Mouse (Mus musculus) CH12.LX (cell line): Measurements from ENCODE around the gene Reck. TPM values are rescaled to one million over a fixed set of nuclear protein-coding genes. Genes with fewer than 3 reads are reported as not detected.

Source experiments
- DNase-seq: peaks from one replicate; pipeline ENCODE4 v3.0.0-alpha.2; 2013; ENCODE audit errors: extremely low read depth
- H3K27ac ChIP-seq: 2 replicates; pipeline ENCODE4 v1.5.1; 2012; ENCODE audit warnings: low read depth, mild to moderate bottlenecking, control low read depth, moderate library complexity; ENCODE audit not compliant: insufficient read depth
- H3K27me3 ChIP-seq: replicated peaks from 2 replicates; pipeline ENCODE3; 2012; ENCODE audit warnings: inconsistent platforms
- H3K36me3 ChIP-seq, 2 experiments: replicated peaks in 1 of 2; 2 replicates each; pipeline versions ENCODE3 to v1.6.1; 2012; ENCODE audit warnings: inconsistent platforms in 1 of 2, low read length in 1 of 2, mild to moderate bottlenecking in 1 of 2, mixed read lengths in 1 of 2, moderate library complexity in 1 of 2; ENCODE audit not compliant: control insufficient read depth in 1 of 2, insufficient read depth in 1 of 2
- H3K4me1 ChIP-seq, 2 experiments: 2 replicates each; pipeline ENCODE4 v1.6.1; 2012; ENCODE audit warnings: inconsistent platforms in 1 of 2, moderate library complexity in 1 of 2; ENCODE audit not compliant: insufficient read depth in 2 of 2, control insufficient read depth in 1 of 2
- H3K4me2 ChIP-seq: 2 replicates; pipeline ENCODE4 v1.6.1; 2012; ENCODE audit warnings: low read depth, mild to moderate bottlenecking, control low read depth; ENCODE audit not compliant: poor library complexity, insufficient read depth, severe bottlenecking
- H3K4me3 ChIP-seq, 3 experiments: fragments of 150-350 bp in 1 of 3; sonication (generic) in 1 of 3; replicated peaks in 1 of 3; 2 replicates each; pipeline versions ENCODE3 to v1.5.1; 2011 to 2012; ENCODE audit warnings: low read depth in 2 of 3, low read length in 2 of 3, mild to moderate bottlenecking in 2 of 3, moderate library complexity in 2 of 3, control low read depth in 1 of 3, improper control_type of control experiment in 1 of 3, inconsistent platforms in 1 of 3, mixed read lengths in 1 of 3; ENCODE audit not compliant: poor library complexity in 1 of 3
- H3K79me2 ChIP-seq: replicated peaks from 2 replicates; pipeline ENCODE4 v1.6.1; 2012; ENCODE audit warnings: mild to moderate bottlenecking, moderate library complexity; ENCODE audit not compliant: control insufficient read depth, poor library complexity, insufficient read depth, severe bottlenecking; ENCODE audit errors: extremely low read depth
- H3K9ac ChIP-seq: 2 replicates; pipeline ENCODE4 v1.6.1; 2012; ENCODE audit warnings: low read depth, mild to moderate bottlenecking, control low read depth, moderate library complexity; ENCODE audit not compliant: insufficient read depth
- H3K9me3 ChIP-seq: replicated peaks from 2 replicates; pipeline ENCODE3; 2012; ENCODE audit warnings: low read length, inconsistent platforms, mixed read lengths
- BHLHE40 ChIP-seq: IDR thresholded peaks from 2 replicates; pipeline ENCODE4 v1.6.1; 2011; ENCODE audit warnings: mild to moderate bottlenecking, low read depth, low read length, improper control_type of control experiment
- CHD1 ChIP-seq: IDR thresholded peaks from 2 replicates; pipeline ENCODE4 v1.6.1; 2012; ENCODE audit warnings: low read depth, low read length, improper control_type of control experiment, inconsistent platforms
- CTCF ChIP-seq, 2 experiments: IDR thresholded peaks in 1 of 2; conservative IDR thresholded peaks in 1 of 2; 2 replicates each; pipeline ENCODE4 v1.5.1; 2011 to 2012; ENCODE audit warnings: low read depth in 2 of 2, low read length in 2 of 2, improper control_type of control experiment in 1 of 2, inconsistent platforms in 1 of 2, mild to moderate bottlenecking in 1 of 2, moderate library complexity in 1 of 2
- E2F4 ChIP-seq: IDR thresholded peaks from 2 replicates; pipeline ENCODE4 v1.6.1; 2011; ENCODE audit warnings: low read depth, low read length, improper control_type of control experiment; ENCODE audit not compliant: insufficient replicate concordance
- EP300 ChIP-seq: IDR thresholded peaks from 2 replicates; pipeline ENCODE4 v1.6.1; 2011; ENCODE audit warnings: low read length, improper control_type of control experiment
- ETS1 ChIP-seq: conservative IDR thresholded peaks from 2 replicates; pipeline ENCODE4 v1.6.1; 2012; ENCODE audit warnings: low read depth, mild to moderate bottlenecking, inconsistent platforms, low read length, improper control_type of control experiment, moderate library complexity
- GABPA ChIP-seq: IDR thresholded peaks from 2 replicates; pipeline ENCODE4 v1.6.1; 2012; ENCODE audit warnings: low read depth, low read length, improper control_type of control experiment, inconsistent platforms; ENCODE audit not compliant: insufficient replicate concordance
- HCFC1 ChIP-seq: IDR thresholded peaks from 2 replicates; pipeline ENCODE4 v1.6.1; 2012; ENCODE audit warnings: low read depth, mild to moderate bottlenecking, inconsistent platforms, low read length, improper control_type of control experiment
- JUN ChIP-seq: IDR thresholded peaks from 2 replicates; pipeline ENCODE4 v1.6.1; 2011; ENCODE audit warnings: low read depth, mild to moderate bottlenecking, low read length, improper control_type of control experiment, moderate library complexity; ENCODE audit not compliant: insufficient read depth
- MAFK ChIP-seq: IDR thresholded peaks from 2 replicates; pipeline ENCODE4 v1.6.1; 2011; ENCODE audit warnings: low read length, improper control_type of control experiment; ENCODE audit not compliant: insufficient replicate concordance
- MEF2A ChIP-seq: IDR thresholded peaks from 2 replicates; pipeline ENCODE4 v1.6.1; 2014; ENCODE audit warnings: low read depth, mild to moderate bottlenecking, inconsistent platforms, low read length, improper control_type of control experiment, borderline replicate concordance
- NRF1 ChIP-seq: IDR thresholded peaks from 2 replicates; pipeline ENCODE4 v1.6.1; 2014; ENCODE audit warnings: low read depth, mild to moderate bottlenecking, inconsistent platforms, low read length, improper control_type of control experiment, moderate library complexity
- PAX5 ChIP-seq: IDR thresholded peaks from 2 replicates; pipeline ENCODE4 v1.6.1; 2012; ENCODE audit warnings: low read length, inconsistent platforms, mixed read lengths
- POLR2A ChIP-seq: IDR thresholded peaks from 2 replicates; pipeline ENCODE4 v1.6.1; 2011; ENCODE audit warnings: low read depth, mild to moderate bottlenecking, improper control_type of control experiment, low read length
- POLR2AphosphoS2 ChIP-seq: IDR thresholded peaks from 2 replicates; pipeline ENCODE4 v1.6.1; 2011; ENCODE audit warnings: low read depth, low read length, improper control_type of control experiment
- SIN3A ChIP-seq: IDR thresholded peaks from 2 replicates; pipeline ENCODE4 v1.6.1; 2012; ENCODE audit warnings: low read length, improper control_type of control experiment, inconsistent platforms
- SMC3 ChIP-seq: IDR thresholded peaks from 2 replicates; pipeline ENCODE4 v1.6.1; 2011; ENCODE audit warnings: low read depth, low read length, improper control_type of control experiment
- TBP ChIP-seq: conservative IDR thresholded peaks from 2 replicates; pipeline ENCODE4 v1.6.1; 2011; ENCODE audit warnings: low read depth, low read length, improper control_type of control experiment
- USF2 ChIP-seq: conservative IDR thresholded peaks from 2 replicates; pipeline ENCODE4 v1.6.1; 2011; ENCODE audit warnings: low read depth, low read length, improper control_type of control experiment
- ZC3H11A ChIP-seq: IDR thresholded peaks from 2 replicates; pipeline ENCODE4 v1.6.1; 2012; ENCODE audit warnings: low read depth, mild to moderate bottlenecking, inconsistent platforms, low read length, improper control_type of control experiment
- ZMIZ1 ChIP-seq: IDR thresholded peaks from 2 replicates; pipeline ENCODE4 v1.6.1; 2012; ENCODE audit warnings: low read depth, mild to moderate bottlenecking, inconsistent platforms, low read length, improper control_type of control experiment
- dilution Hi-C: fragments of 300-500 bp; cut with MboI; formaldehyde crosslinking; loops from 2 replicates; pipeline ENCODE4 v1.14.3; 2020; ENCODE audit warnings: low sequenced_read_pairs; ENCODE audit not compliant: extremely low pct_unique_long_range_greater_than_20kb, extremely low pct_ligation_motif_present
- in situ Hi-C: fragments of 300-500 bp; cut with MboI; formaldehyde crosslinking; loops from 3 replicates; pipeline ENCODE4 v1.14.3; 2019; ENCODE audit warnings: low sequenced_read_pairs, low pct_ligation_motif_present, low pct_unique_long_range_greater_than_20kb, mixed read lengths
- polyA plus RNA-seq: library from polyadenylated mRNA; unstranded; fragments of >175 nt; gene quantifications from 2 replicates; pipeline ENCODE4 v1.2.1, GENCODE M21; 2012; ENCODE audit warnings: low read depth; ENCODE audit not compliant: insufficient read length
- total RNA-seq, 2 experiments: library from RNA; depleted of rRNA; stranded (reverse); fragments of 300-350 nt in 1 of 2; fragments of >200 nt in 1 of 2; gene quantifications; 2 replicates each; pipeline ENCODE4 v1.2.3; 2012 to 2014

Gene Reck
- total and polyA plus RNA-seq, 3 experiments, result 0.44 to 1.8 (median 0.68) TPM

DNA sequence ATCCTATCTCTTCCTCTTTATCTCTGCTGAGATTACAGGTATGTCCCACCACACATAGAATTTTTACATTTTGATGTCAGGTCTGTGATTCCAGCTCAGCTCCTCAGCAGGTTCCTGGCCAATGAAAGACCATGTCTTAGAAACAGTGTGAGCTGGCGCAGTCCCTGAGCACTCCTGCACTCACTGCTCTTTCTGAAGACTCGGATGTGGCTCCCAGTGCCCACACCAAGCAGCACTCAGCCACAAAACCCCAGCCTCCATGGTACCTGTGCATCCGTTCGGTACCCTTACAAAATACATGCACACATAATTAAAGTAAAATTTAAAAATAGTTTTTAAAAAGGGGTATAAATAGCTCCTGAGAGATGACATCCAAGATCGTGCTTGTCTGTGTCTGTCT, 66.0 kb downstream of the Reck start:
- TF ChIP-seq POLR2AphosphoS2 (no peak), ETS1 (no peak), EP300 (no peak), USF2 (no peak), CHD1 (no peak), SMC3 (no peak), MAFK (no peak), E2F4 (no peak), POLR2A (no peak)
- DNase-seq, result no peak
- Histone ChIP-seq H3K9ac (no peak overlapping the region), H3K4me1 (peaks cover 0 to 14% of the 10 kb centered on the region in 2 experiments; a peak in 2 of 4 replicates), H3K9me3 (no peaks in the 10 kb centered on the region), H3K27me3 (no peaks in the 10 kb centered on the region), H3K27ac (no peak overlapping the region), H3K4me2 (no peak overlapping the region), H3K4me3 (no peak overlapping the region), H3K79me2 (no peaks in the 10 kb centered on the region), H3K36me3 (peaks cover 0 to 29% of the 10 kb centered on the region in 2 experiments)
- dilution Hi-C loops (no loop called here), in situ Hi-C loops (no loop called here)

DNA sequence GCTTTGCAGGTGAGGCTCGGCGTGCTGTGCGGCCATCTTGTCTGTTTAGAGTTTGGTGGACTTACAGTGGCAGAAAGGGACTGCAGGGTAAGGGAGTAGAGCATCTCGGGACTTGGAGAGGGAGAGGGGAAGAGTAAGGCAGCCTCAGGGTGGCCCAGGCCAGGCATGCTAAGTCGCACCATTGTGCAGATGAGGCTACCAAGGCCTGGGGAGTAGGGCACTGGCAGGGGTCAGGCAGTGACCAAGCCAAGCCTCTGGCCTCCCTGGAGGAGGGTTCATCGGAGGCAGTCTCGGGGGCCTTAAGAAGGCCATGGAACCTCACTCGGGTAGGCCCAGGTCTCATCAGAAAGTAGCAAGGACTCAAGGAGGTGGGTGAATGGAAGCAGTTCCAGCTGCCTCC, 67.1 kb downstream of the Reck start:
- Histone ChIP-seq H3K79me2 (no peaks in the 10 kb centered on the region), H3K9ac (no peak overlapping the region), H3K4me1 (peaks cover 0 to 5% of the 10 kb centered on the region in 2 experiments; a peak in 2 of 4 replicates), H3K4me3 (no peak overlapping the region), H3K27me3 (no peaks in the 10 kb centered on the region)
- dilution Hi-C loops, result no loop called here
- DNase-seq, result no peak
- TF ChIP-seq SIN3A (no peak), CHD1 (no peak)
- TF ChIP-seq, all 38 proteins: peak for 0
- Histone ChIP-seq H3K36me3 (peaks cover 0 to 29% of the 10 kb centered on the region in 2 experiments), H3K9me3 (no peaks in the 10 kb centered on the region), H3K27ac (no peak overlapping the region), H3K4me2 (no peak overlapping the region)
- in situ Hi-C loops, result no loop called here

DNA sequence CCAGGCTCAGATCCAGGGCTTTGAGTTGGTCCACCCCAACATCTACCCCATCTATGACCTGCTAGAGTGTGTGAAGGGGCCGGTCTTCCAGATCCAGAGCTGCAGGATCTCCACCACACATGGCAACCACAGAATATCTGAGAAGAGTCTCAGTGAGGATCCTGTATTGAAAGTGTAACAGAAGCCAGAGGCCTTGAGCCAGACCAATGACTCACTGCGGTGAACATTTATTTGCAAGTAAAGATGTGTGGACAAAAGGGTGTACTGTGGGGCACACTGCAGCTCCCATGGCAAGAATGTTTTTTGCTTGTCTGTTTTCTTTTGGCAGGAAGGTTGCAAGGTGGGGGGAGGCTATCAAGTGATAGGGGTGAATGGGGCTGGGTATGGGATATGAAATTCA, 72.2 kb downstream of the Reck start:
- H3K9ac ChIP-seq, result no peak overlapping the region
- in situ Hi-C loops, result no loop called here
- no peak overlapping the region for H3K4me2 ChIP-seq
- H3K4me1 ChIP-seq, result peaks cover 0 to 3% of the 10 kb centered on the region in 2 experiments; a peak in 1 of 4 replicates
- no peak for DNase-seq
- no peaks in the 10 kb centered on the region for H3K9me3 ChIP-seq
- H3K27me3 ChIP-seq, result no peaks in the 10 kb centered on the region
- H3K79me2 ChIP-seq, result no peaks in the 10 kb centered on the region
- TF ChIP-seq HCFC1 (no peak), ZMIZ1 (no peak), SIN3A (no peak), NRF1 (no peak), TBP (no peak), JUN (no peak), EP300 (no peak), MEF2A (no peak), POLR2AphosphoS2 (no peak), ETS1 (no peak), CTCF (conservative IDR thresholded peaks at IDR 0.05 in 1 of 2, IDR thresholded peaks at IDR 0.05 in 1 of 2; ENCODE audit: low read depth in 2 of 2, low read length in 2 of 2) (no peak), GABPA (no peak), BHLHE40 (no peak), E2F4 (no peak), PAX5 (no peak), ZC3H11A (no peak), CHD1 (no peak)
- H3K4me3 ChIP-seq, result no peak overlapping the region
- peaks cover 0 to 9% of the 10 kb centered on the region in 2 experiments for H3K36me3 ChIP-seq
- H3K27ac ChIP-seq, result no peak overlapping the region
- dilution Hi-C loops, result no loop called here
